Mouse (Mus musculus): ENCODE measurements around the gene A930018P22Rik. TPM values are rescaled to one million over a fixed set of nuclear protein-coding genes. Genes with fewer than 3 reads are reported as not detected.

A930018P22Rik gene
- polyA plus RNA-seq, 1 experiment from 2014 or later: not detected

DNA sequence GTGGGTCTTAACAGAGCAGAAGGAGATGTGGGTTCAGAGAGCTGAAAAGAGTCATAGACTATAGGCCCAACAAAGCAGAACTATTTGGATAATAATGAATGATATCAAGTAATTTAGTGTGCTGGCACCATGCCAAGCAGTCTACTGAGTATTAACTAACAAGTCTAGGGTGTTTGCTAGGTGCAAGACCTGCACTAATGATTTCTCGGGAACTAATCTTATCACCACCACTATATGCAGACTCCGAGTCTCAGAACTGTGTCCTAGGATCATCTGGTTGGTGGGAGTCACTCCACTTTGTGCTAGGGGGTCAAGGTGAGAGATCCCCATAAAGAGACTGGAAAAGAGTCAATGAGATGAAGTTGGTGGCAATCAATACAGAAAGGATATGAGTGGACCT, 43.1 kb downstream of the A930018P22Rik start:
- no peak overlapping the region for H3K4me2 ChIP-seq (ENCODE audit: low read length)
- no peak for ATAC-seq
- no peaks in the 10 kb centered on the region for H3K27me3 ChIP-seq (replicated peaks; ENCODE audit: control insufficient read depth, insufficient read depth, low read length)
- H3K36me3 ChIP-seq (ENCODE audit: control insufficient read depth, insufficient read depth, low read length): 0 out of 2 replicates have a peak, but pooled peaks cover 5% of the 10 kb centered on the region
- 86% methylated on average over 2 of the region's 2 CpGs for WGBS
- no peak overlapping the region for H3K4me3 ChIP-seq (ENCODE audit: low read length)
- H3K9ac ChIP-seq (ENCODE audit: low read depth, low read length): no peak overlapping the region
- no peaks in the 10 kb centered on the region for H3K9me3 ChIP-seq (ENCODE audit: control insufficient read depth, low read length)
- no peaks in the 10 kb centered on the region; the same call in 1 of the 2 replicates for H3K4me1 ChIP-seq (ENCODE audit: control insufficient read depth, insufficient read depth, low read depth, low read length)
- no peak overlapping the region for H3K27ac ChIP-seq (ENCODE audit: low read depth, low read length)

DNA sequence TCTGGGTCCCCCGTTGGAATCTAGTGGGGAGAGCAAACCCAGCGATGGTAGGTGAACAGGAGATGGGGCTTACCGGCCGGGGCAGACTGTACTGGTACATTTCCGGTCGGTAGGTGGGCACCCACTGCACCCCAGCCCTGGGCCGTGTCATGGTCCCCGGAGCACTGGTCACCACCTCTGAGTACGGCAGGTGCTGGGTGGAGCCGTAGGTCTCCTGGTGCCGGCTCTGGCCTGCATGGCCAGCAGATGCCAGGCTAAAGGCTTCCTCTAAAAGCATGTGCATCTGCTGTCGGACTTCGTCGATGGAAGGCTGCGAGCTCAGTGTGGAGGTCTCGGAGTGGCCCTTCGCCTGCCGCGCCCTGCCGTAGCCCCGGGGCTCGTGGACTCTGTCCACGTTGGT, 45.2 kb downstream of the A930018P22Rik start:
- H3K27ac ChIP-seq (ENCODE audit: low read depth, low read length): 0 out of 2 replicates have a peak overlapping the region, but pooled peaks have one; percentile 16

DNA sequence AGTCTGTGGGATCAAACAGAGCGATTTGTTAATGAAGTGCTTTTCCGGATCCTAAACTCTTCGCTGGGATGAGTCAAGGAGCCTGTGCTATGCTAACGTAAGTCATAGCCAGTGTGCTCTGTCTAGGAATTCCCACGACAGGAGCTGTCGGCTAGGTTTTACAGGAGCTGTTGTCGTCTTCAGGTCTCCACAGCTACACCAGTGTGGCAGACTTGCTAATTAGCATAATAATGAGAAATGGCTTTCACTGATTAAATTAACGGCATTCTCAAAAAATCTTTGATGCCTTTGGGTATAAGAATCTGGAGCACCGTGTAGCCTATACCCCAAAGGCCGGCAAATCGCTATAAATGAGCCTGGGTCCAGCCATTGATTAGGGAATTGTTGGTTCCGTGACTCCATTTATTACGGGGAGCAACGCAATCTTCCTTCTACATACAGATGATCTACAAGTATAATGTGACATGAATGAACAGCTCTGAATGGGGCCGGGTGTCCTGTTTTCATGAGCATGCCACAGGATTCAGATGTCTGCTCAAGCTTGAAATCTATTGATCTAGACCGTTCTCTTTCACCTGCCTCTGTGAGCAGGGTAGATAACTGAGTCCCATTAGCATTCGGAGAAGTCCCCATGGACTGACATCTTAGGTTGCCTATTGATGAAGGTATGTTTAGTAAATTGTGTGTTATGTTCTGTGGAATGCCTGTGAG, 45.8 kb downstream of the A930018P22Rik start:
- Histone ChIP-seq H3K36me3 (ENCODE audit: control insufficient read depth, insufficient read depth, low read length) (0 out of 2 replicates have a peak, but pooled peaks cover 5% of the 10 kb centered on the region), H3K9ac (ENCODE audit: low read depth, low read length) (no peak overlapping the region), H3K27ac (ENCODE audit: low read depth, low read length) (no peak overlapping the region; the same call in 1 of the 2 replicates), H3K4me3 (ENCODE audit: low read length) (no peak overlapping the region), H3K9me3 (ENCODE audit: control insufficient read depth, low read length) (no peaks in the 10 kb centered on the region), H3K4me1 (ENCODE audit: control insufficient read depth, insufficient read depth, low read depth, low read length) (no peaks in the 10 kb centered on the region; the same call in 1 of the 2 replicates), H3K4me2 (ENCODE audit: low read length) (0 out of 2 replicates have a peak overlapping the region, but pooled peaks have one; percentile 16), H3K27me3 (replicated peaks; ENCODE audit: control insufficient read depth, insufficient read depth, low read length) (no peaks in the 10 kb centered on the region)
- ATAC-seq: peak; percentile 84
- 34% methylated on average over 17 of the region's 17 CpGs for WGBS

More for the DNA sequence above, 45.2 kb downstream of the A930018P22Rik start:
- no peak overlapping the region for H3K9ac ChIP-seq (ENCODE audit: low read depth, low read length)
- 89% methylated on average over 23 of the region's 23 CpGs for WGBS
- H3K9me3 ChIP-seq (ENCODE audit: control insufficient read depth, low read length): no peaks in the 10 kb centered on the region
- 0 out of 2 replicates have a peak, but pooled peaks cover 5% of the 10 kb centered on the region for H3K36me3 ChIP-seq (ENCODE audit: control insufficient read depth, insufficient read depth, low read length)
- H3K4me2 ChIP-seq (ENCODE audit: low read length): no peak overlapping the region
- H3K4me1 ChIP-seq (ENCODE audit: control insufficient read depth, insufficient read depth, low read depth, low read length): no peaks in the 10 kb centered on the region; the same call in 1 of the 2 replicates
- no peak overlapping the region for H3K4me3 ChIP-seq (ENCODE audit: low read length)
- no peaks in the 10 kb centered on the region for H3K27me3 ChIP-seq (replicated peaks; ENCODE audit: control insufficient read depth, insufficient read depth, low read length)
- ATAC-seq: no peak

DNA sequence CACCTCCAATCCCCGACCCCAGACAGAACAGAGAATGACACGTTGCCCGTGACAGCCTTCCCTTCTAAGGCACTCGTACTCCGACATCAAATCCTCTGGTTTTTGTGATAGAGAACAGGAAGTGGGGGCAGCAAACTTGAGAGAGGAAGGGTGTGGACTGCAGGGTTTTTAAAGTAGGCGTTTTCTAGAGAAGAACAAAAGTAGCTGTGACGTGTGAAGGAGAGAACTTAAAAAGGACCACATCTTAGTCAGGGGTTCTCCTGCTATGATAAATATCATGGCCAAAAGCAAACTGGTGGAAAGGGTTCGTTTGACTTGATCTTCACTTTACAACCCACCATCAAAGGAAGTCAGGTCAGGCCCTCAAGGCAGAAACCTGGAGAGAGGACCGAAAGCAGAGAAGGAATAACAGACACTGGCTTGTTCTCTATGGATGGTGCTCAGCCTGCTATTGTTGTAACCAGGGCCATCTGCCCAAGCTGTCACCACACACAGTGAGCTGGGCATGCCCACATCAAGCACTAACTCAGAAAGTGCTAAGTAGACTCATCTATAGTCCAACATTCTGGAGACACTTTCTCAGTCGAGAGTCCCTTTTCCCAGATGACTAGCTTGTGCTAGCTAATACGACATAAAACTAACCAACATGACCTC, 50.3 kb downstream of the A930018P22Rik start:
- no peak for ATAC-seq

DNA sequence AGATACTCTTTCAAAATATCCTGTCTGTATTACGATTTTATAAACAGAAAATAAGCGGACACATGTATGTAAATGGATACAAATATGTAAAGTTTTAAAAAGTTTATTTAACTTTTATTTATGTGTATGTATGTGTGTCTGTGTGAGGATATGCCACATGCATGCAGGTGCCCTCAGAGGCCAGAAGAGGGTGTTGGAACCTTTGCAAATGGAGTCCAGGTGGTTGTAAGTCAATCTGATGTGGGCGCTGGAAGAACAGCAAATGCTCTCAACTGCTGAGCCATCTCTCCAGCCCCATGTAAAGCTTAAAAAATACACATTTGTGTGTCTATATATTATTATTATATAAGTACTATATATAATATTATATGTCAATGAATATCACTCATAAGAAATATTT, 50.9 kb downstream of the A930018P22Rik start:
- no peak overlapping the region for H3K9ac ChIP-seq (ENCODE audit: low read depth, low read length)
- no peaks in the 10 kb centered on the region for H3K9me3 ChIP-seq (ENCODE audit: control insufficient read depth, low read length)
- 96% methylated on average over 3 of the region's 3 CpGs for WGBS
- H3K36me3 ChIP-seq (ENCODE audit: control insufficient read depth, insufficient read depth, low read length): no peaks in the 10 kb centered on the region
- H3K4me3 ChIP-seq (ENCODE audit: low read length): no peak overlapping the region
- H3K4me2 ChIP-seq (ENCODE audit: low read length): no peak overlapping the region
- peaks cover 9% of the 10 kb centered on the region for H3K4me1 ChIP-seq (ENCODE audit: control insufficient read depth, insufficient read depth, low read depth, low read length)
- no peak for ATAC-seq
- H3K27me3 ChIP-seq (replicated peaks; ENCODE audit: control insufficient read depth, insufficient read depth, low read length): no peaks in the 10 kb centered on the region
- no peak overlapping the region for H3K27ac ChIP-seq (ENCODE audit: low read depth, low read length)

More for the DNA sequence above, 50.3 kb downstream of the A930018P22Rik start:
- H3K4me1 ChIP-seq (ENCODE audit: control insufficient read depth, insufficient read depth, low read depth, low read length): peaks cover 9% of the 10 kb centered on the region
- no peak overlapping the region for H3K27ac ChIP-seq (ENCODE audit: low read depth, low read length)
- no peak overlapping the region for H3K9ac ChIP-seq (ENCODE audit: low read depth, low read length)
- no peaks in the 10 kb centered on the region for H3K9me3 ChIP-seq (ENCODE audit: control insufficient read depth, low read length)
- no peak overlapping the region for H3K4me2 ChIP-seq (ENCODE audit: low read length)
- no peak overlapping the region for H3K4me3 ChIP-seq (ENCODE audit: low read length)
- H3K27me3 ChIP-seq (replicated peaks; ENCODE audit: control insufficient read depth, insufficient read depth, low read length): no peaks in the 10 kb centered on the region
- WGBS: 73% methylated on average over 11 of the region's 11 CpGs
- H3K36me3 ChIP-seq (ENCODE audit: control insufficient read depth, insufficient read depth, low read length): no peaks in the 10 kb centered on the region

Other genes starting within 250 kb of the A930018P22Rik start
- gene Lmo2, start 164.8 kb upstream of the A930018P22Rik start, polyA plus RNA-seq (2015; fragmentation: Nextera tagmentation; extraction: Ambion mirVana): 30.9 TPM in 2 replicates
- 74.0 and 77.8 TPM in 2 replicates for gene Fbxo3, start 95.0 kb upstream of the A930018P22Rik start, polyA plus RNA-seq (2015; fragmentation: Nextera tagmentation; extraction: Ambion mirVana)
- gene 4931422A03Rik, start 94.4 kb upstream of the A930018P22Rik start, polyA plus RNA-seq (2015; fragmentation: Nextera tagmentation; extraction: Ambion mirVana): 2.3 and 2.8 TPM in 2 replicates
- gene Gm10912, start 56.9 kb upstream of the A930018P22Rik start, polyA plus RNA-seq (2015; fragmentation: Nextera tagmentation; extraction: Ambion mirVana): not detected in 2 replicates
- not detected in 2 replicates for gene Gm10799, start 54.2 kb upstream of the A930018P22Rik start, polyA plus RNA-seq (2015; fragmentation: Nextera tagmentation; extraction: Ambion mirVana)
- gene Cd59b, start 52.9 kb upstream of the A930018P22Rik start, polyA plus RNA-seq (2015; fragmentation: Nextera tagmentation; extraction: Ambion mirVana): 2.6 and 3.0 TPM in 2 replicates
- 15.3 and 18.4 TPM in 2 replicates for gene Cd59a, start 27.0 kb upstream of the A930018P22Rik start, polyA plus RNA-seq (2015; fragmentation: Nextera tagmentation; extraction: Ambion mirVana)